Mouse (Mus musculus): ENCODE measurements around the gene Ambra1.
A peak's percentile ranks its signal among the peaks of the same experiment; 100 is the strongest.

Gene Ambra1

DNA sequence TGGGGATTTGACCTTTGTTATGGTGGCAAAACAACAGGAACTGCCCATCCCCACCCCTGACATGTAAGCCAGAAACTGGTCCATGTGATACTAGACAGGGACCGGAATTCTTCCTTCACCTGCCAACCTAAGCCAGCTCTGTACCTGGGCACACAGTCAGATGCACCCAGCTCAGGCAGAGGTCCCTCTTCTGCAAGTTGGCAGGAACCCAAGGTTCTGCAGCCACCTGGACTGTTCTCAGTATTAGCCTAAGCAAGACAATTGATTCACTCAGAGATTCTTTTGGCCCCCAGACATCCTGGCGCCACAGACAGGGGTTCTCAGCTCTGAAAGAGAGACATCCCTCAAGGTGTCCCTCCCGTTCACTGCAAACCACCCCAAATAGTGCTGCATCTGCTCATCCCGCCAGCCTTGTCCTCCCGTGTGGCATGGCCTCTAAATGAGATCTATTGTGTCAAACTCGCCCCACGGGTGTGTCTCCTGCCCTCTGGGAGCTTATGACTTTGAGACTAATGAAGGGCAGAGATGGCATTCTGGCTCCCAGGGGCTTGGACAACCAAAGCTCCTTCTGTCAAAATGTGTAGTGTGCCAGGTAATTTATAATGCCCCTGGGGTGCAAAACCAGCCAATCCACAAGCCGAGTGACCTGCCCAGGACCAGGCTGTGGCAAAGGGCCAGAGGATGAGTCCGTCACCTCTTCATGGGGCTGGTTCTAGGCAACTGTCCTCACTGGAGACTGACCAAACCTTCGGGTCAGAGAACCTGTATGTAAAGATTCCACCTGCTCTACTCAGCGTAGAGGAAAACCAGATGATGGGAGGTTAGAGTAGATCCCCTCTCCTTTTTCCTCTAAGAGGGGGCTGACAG is 229.8 kb downstream of the Ambra1 start:
- no peak for DNase-seq (ENCODE audit: extremely low spot score)

DNA sequence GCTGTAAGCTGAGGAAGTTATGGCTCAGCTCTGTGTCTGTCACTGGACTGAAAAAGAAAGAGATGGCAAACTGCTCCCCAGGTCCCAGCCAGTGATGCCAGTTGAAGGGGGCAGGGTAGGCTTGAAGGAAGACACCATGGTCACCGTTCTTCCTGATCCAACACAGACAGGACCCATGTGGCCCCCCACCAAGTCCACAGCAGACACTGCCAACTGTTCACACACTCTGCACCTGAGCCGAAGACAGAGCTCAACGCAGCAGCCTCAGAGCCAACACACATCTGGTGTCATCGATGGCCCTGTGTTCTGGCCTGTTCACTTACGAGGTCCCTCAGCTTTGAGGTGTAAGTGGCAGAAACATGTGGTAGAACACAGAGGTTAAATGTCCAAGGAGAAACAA is 230.5 kb downstream of the Ambra1 start:
- no peak for DNase-seq (ENCODE audit: extremely low spot score)

DNA sequence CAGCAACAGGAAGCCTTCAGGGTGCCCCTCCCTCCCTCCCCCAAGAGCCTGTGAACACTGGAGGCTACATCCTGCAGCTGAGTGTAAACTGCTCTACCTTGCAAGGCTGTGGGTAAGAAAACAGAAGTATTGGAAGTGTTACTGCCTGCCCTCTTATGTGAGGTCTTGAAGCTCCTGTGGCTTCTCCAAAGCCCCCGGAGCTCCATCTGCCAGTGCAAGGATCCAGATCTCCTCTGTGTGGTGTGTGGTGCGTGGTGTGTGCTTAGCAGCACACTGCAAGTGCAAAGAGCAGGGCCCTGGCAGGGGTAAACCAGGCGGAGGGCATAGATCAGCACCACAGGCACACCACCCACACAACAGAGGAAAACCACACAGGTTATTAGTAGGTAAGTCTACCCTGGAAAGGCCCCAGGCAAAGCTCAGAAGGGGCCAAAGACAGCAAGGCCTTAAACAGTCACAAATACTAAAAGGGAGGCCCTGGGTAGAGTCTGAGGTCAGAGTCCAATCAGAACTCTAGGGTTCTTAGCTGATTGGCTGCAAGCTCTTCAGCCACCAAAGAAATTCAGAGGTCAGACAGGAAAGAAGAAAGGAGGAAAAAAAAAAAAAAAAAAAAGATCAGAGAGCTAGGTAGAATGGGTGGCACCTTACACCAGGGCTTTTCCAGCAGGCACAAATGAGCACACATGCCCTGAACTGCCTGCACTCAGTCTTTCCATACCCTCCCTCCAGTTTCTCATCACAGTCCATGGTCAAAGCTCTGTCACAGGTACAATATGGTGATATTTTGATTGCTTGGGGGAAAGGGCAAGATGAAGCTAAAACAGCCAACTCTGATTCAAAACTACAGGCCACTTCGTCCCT is 232.2 kb downstream of the Ambra1 start:
- DNase-seq (ENCODE audit: extremely low spot score), result no peak

DNA sequence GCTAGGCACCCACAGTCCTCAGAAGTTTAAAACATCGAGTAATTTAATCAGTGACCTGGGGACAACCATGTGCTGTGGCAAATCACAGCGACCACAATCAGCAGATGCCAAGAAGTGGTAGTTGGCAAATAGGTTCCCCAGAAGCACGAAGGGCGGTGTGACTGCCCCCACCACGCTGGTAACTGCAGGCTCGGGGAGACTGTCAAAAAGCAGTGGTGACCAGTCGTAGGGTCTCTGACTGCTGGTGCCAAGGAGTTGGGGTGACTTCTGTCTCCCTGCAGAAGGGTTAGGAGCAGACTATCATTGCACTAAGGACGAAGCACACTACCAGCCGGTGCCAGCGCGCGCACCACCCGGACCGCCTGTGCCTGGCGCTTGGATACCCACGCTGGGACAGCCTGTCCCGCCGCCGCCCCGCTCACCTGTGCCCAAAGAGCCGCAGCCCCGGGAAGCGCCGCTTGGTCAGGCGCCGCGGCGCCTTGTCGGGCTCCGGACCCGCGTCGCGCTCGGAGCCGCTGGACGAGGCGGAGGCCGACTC is 233.0 kb downstream of the Ambra1 start:
- no peak for DNase-seq (ENCODE audit: extremely low spot score)

DNA sequence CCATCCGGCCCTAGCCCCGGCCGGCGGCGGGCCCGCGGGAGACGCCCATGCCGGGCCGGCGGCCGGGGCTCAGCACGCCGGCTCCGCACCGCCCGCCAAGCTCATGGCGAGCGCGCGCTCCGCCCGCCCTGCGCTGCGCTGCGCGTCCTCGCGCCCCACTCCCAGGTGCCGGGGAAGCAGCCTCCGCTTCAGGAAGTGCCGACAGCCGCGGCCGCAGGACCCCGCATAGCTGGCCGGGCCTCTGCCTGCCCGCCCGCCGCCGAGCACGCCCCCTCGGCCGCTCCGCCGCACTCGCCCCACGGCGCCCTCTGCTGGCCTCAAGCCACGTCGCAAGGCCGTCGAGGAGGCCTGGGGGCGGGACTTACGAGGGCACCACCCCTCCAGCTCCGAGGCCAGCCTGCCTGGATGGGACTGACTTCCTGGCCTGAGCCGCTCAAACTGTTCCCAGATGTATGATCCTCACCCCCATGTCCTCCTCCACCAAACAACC is 233.6 kb downstream of the Ambra1 start:
- DNase-seq (ENCODE audit: extremely low spot score), result peak; percentile 96

DNA sequence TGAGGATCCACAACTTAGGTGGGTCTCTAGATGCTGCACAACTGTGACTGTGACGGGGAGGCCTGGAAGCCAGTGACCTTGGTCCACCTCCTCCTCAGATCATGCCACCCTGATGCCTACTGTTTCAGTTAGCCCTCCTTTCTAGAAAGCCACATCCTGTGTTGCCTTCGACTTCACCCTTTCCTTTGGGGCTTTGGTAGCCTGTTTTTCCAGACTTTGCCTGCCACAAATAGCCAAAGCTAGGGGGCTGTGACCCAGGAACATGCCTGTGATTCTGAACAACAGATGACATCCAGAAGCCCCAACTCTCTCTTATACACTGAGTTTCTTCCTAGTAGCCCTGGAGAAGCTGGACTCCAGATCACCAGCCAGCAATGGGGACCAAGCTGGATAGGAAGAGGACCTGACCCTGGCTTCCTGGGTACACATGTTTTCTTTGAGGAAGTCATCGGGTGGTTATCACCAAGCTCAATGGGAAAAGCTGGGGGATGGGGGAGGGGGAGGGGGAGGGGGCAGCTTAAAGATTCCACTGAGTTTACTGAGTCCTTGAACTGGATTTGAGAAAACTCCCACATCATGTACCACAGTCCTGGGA is 234.8 kb downstream of the Ambra1 start:
- DNase-seq (ENCODE audit: extremely low spot score), result no peak

DNA sequence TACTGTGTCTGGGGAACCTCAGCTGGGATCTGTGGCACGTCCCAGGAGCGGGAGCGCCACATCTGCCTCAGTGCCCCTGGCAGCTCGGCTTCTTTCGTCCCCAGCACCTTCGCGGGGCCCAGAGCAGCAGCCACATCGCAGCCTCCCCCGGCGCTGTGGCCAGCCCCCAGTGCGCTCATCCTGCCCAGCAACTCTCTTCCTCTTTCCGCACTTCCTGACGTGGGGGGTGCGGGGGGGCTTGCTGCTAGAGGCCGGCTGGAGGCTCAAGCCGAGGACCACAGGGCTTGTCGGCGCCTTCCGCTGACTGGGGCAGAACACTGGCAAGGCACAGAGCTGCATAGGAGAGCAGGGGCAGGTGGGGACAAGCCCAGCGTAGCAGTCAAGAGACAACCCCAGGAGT is 235.5 kb downstream of the Ambra1 start:
- no peak for DNase-seq (ENCODE audit: extremely low spot score)

DNA sequence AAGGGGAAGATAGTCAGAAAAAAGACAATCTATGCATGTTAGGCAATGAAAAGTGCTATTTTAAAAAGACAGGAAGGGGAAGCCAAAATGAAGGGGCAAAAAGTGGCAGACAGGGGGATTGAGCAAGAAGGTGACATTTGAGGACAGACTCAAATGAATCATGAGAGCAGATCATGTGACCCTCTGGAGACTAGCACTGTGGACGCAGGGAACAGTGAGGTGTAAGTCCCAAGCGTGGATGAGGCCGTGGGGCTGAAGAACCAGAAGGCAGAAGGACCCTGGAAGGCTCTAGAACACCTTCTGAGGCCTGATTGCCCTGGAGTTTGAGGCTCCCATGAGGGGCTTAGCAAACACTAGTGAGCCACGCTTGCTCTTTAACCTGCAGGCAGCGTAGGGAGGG is 236.4 kb downstream of the Ambra1 start:
- DNase-seq (ENCODE audit: extremely low spot score), result no peak

DNA sequence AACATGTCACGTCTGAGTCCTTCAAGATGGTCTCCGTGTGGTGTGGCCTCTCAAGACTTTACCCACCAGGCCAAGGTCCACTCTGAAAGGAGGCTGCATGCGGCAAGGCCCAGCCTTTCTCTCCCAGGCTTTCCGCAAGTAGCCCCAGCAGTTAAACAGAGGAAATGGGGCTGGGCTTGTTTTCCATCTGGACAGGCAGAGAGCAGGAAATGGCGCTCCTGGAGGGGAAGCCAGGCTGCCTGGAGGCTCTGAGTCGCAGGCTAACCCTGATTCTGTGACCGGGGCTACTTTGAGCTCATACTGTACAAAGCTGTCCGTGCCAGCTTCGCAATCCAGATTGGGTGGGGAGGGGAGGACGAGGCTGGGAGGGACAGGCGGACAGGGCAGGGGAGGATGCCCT is 238.0 kb downstream of the Ambra1 start:
- DNase-seq (ENCODE audit: extremely low spot score), result no peak
